Mouse (Mus musculus): ENCODE measurements around the gene Ankrd22.

- no peak for TF ChIP-seq CTCF (IDR thresholded peaks at IDR 0.05)
- TF ChIP-seq EP300 (IDR thresholded peaks at IDR 0.05), result no peak
These were observed 36.8 kb upstream of the Ankrd22 start for GRCm38 (mm10) chr19:34202668-34203067.
